Mouse (Mus musculus) right cerebral cortex, postnatal 14 days (tissue): ENCODE data around the gene Rpl3l.
"Not testable (repeated sequence)": the region's sequence is repeated elsewhere in the genome, so short reads cannot be mapped to it uniquely, and the experiment has no call there.

ENCODE experiments used
- DNase-seq: peaks from one replicate; pipeline ENCODE4 v3.0.0; 2022

Gene Rpl3l

GRCm38 (mm10) chr17:24727618-24728017 lies at the start of gene Rpl3l:
Rpl3l (plus strand) TSS chr17:24727820.
- DNase-seq: no peak

GRCm38 (mm10) chr17:24686514-24686913 lies 41.1 kb upstream of the Rpl3l start:
- DNase-seq: no peak

- peak; percentile 32 for DNase-seq
These were observed 40.4 kb upstream of the Rpl3l start for GRCm38 (mm10) chr17:24687146-24687595.

- DNase-seq: no peak
These were observed 40.0 kb upstream of the Rpl3l start for GRCm38 (mm10) chr17:24687599-24687998.

GRCm38 (mm10) chr17:24689251-24690081 lies 38.2 kb upstream of the Rpl3l start, which contains the start of gene Syngr3:
Syngr3 (minus strand) TSS chr17:24689955.
- peak; percentile 57 for DNase-seq

GRCm38 (mm10) chr17:24692385-24692784 lies 35.2 kb upstream of the Rpl3l start:
- DNase-seq: no peak

GRCm38 (mm10) chr17:24695326-24696010 lies 32.2 kb upstream of the Rpl3l start:
- no peak for DNase-seq

- DNase-seq: peak; percentile 85
These were observed 31.5 kb upstream of the Rpl3l start, which contains the start of the genes Gfer and Noxo1 for GRCm38 (mm10) chr17:24696011-24696697. Gfer (minus strand) TSS chr17:24696156. Noxo1 (plus strand) TSS chr17:24696234.

GRCm38 (mm10) chr17:24697985-24698384 lies 29.6 kb upstream of the Rpl3l start:
- DNase-seq: no peak

- no peak for DNase-seq
These were observed 28.9 kb upstream of the Rpl3l start for GRCm38 (mm10) chr17:24698715-24699114.

GRCm38 (mm10) chr17:24699473-24699872 lies 28.1 kb upstream of the Rpl3l start:
- DNase-seq: no peak

GRCm38 (mm10) chr17:24701251-24701650 lies 26.4 kb upstream of the Rpl3l start:
- no peak for DNase-seq

- no peak for DNase-seq
These were observed 21.8 kb upstream of the Rpl3l start for GRCm38 (mm10) chr17:24705821-24706220.

GRCm38 (mm10) chr17:24706982-24707800 lies 20.4 kb upstream of the Rpl3l start, which contains the start of gene Tbl3:
Tbl3 (minus strand) TSS chr17:24707660.
- DNase-seq: peak; percentile 94

- no peak for DNase-seq
These were observed 19.7 kb upstream of the Rpl3l start for GRCm38 (mm10) chr17:24707801-24708425.

- DNase-seq: no peak
These were observed 19.0 kb upstream of the Rpl3l start for GRCm38 (mm10) chr17:24708646-24709045.

- no peak for DNase-seq
These were observed 12.1 kb upstream of the Rpl3l start for GRCm38 (mm10) chr17:24715556-24715955.

- no peak for DNase-seq
These were observed 11.4 kb upstream of the Rpl3l start for GRCm38 (mm10) chr17:24716166-24716682.

GRCm38 (mm10) chr17:24717943-24718342 lies 9.7 kb upstream of the Rpl3l start, which contains the start of the genes Rnf151 and Rps2:
Rnf151 (minus strand) TSS chr17:24718063.
Rps2 (plus strand) TSS chr17:24718116.
- no peak for DNase-seq

- not testable (repeated sequence) for DNase-seq
These were observed 8.7 kb upstream of the Rpl3l start for GRCm38 (mm10) chr17:24718938-24719337.
